Mouse (Mus musculus): ENCODE data around the gene Lcn3.
"Not testable (repeated sequence)": the region's sequence is repeated elsewhere in the genome, so short reads cannot be mapped to it uniquely, and the experiment has no call there.

The Lcn3 gene

GRCm38 (mm10) chr2:25765269-25765668 is at the start of gene Lcn3:
Lcn3 (plus strand) TSS chr2:25765569.
- DNase-seq = no peak

GRCm38 (mm10) chr2:25717222-25717621 is 48.1 kb upstream of the Lcn3 start:
- DNase-seq = no peak

- no peak for DNase-seq
Observed at GRCm38 (mm10) chr2:25733199-25733930, 32.0 kb upstream of the Lcn3 start.

GRCm38 (mm10) chr2:25736709-25737108 is 28.7 kb upstream of the Lcn3 start, which contains the start of gene Obp2b:
Obp2b (plus strand) TSS chr2:25737009.
- not testable (repeated sequence) for DNase-seq

DNA sequence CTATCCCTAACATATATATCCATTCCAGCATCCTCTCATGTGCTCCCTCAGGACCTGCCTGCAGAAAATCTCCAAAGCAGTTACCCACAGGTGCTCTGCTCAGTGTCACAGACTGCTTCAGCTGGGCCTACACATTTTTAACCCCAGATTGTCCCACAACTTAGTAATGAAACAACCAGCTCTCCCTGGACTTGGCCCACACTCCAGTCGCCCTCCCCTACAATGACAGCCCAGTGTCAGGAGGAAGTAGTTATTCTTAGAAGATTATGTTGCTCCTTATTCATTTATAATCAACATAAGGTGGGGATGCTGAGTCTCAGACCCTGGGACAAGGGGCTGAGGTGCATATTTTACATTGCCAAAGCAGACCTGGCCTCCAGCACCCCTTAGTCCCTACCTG is 23.7 kb upstream of the Lcn3 start:
- no peak for DNase-seq

DNA sequence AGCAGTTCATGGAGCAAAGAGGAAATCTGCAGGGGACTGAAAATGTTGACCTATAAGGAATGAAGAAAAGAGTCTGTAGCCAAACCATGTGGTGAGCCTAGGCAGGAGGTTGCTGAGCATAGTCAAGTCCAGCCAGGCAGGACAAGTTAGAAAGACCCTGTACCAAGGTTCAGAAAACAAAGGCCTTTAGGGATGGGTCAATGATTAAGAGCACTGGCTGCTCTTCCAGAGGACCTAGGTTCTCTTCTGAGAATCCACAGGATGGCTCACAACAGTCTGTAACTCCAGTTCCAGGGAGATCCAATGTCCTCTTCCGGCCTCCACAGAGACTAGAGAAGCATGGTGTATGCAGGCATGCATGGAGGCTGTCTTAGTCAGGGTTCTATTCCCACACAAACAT is 11.2 kb upstream of the Lcn3 start:
- DNase-seq = no peak

DNA sequence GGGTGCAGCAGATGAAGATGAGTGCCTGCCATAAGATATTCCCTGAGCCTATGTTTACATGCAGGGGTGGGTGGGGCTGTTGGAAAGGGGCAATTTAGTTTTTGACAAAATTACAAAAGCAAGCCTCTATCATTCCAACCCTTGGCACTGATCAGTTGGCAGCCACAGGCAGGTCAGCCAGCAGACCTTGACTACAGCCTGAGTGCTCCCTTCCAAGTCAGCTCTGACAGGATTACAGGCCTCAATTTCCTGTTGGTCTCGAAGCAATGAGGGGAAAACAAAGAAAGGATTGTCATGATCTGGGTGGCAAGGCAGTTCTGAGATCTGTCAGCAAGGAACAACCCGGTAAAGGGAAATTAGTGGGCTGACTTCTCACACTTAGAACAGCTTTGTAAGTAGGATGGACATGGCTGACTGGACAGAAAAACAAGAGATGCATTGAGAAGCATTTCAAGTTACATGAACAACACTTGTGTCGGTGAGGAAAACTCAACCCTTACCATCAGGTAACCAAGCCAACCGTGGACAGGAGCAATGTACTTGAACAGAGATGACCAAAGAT is 7.2 kb upstream of the Lcn3 start:
- DNase-seq = no peak

GRCm38 (mm10) chr2:25767764-25768163 is 2.4 kb downstream of the Lcn3 start:
- no peak for DNase-seq

DNA sequence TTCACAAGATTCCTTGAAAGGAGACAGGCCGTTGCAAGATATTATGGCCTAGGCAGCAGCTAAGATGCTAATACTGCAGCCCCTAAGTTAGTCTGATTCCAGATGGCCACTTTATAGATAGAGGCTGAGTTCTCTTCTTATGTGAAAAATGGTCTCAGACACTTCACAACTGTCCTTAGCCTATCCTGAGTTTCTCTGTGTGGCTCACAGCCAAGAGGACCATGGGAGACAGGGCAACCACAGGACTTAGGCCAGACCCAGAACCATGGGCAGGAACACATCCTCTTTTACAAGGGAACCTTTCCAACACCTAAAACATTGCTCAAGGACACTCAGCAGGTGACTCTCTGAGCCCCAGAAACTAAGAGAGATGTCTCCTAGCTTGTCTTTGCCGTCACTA is 8.1 kb downstream of the Lcn3 start:
- DNase-seq = no peak

GRCm38 (mm10) chr2:25774640-25775039 is 9.3 kb downstream of the Lcn3 start:
- DNase-seq = no peak

DNA sequence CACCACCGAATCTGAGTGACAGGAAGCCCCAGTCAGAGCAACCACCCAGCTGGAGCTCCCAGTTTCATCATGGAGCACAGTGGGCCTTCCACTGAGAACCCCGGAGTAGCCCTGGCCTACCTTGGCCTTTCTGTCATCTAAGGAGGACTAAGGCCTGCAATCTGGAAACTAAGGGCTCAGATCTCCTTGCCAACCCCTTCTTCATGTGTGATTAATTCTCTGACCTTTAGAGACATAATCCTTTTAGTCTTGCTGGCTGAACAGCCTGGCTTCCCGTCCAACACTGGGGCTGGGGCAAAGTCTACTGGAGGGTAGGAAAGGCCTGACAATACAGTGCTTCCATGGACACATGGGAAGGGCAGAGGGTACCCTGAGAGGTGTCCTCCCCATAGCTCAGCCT is 10.6 kb downstream of the Lcn3 start:
- no peak for DNase-seq

DNA sequence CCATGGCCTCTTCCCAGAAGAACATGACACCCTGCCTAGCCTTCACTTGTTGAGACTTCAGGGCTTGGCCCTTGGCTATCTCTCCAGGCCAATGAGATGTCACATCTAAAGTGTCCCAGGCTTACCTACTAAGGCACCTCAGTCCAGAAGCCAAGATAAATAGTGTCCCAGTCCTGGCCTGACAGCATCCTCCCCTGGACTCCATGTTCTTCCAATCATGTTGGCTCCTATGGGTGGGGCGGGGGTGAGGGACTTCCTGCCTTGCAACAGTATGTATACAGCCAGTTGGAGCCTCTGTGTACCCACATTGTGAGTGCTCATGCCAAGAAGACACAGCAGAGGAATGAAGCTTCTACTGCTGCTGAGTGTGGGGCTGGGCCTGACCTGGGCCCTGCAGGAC is 11.3 kb downstream of the Lcn3 start, which contains the start of gene Lcn11:
Gene Lcn11, plus strand, starts transcription at position 301 of the 400 bp plus-strand sequence.
- DNase-seq = no peak

GRCm38 (mm10) chr2:25779076-25779475 is 13.7 kb downstream of the Lcn3 start:
- DNase-seq = no peak

GRCm38 (mm10) chr2:25780921-25781320 is 15.6 kb downstream of the Lcn3 start:
- DNase-seq = no peak

- no peak for DNase-seq
Observed at GRCm38 (mm10) chr2:25781957-25782356, 16.6 kb downstream of the Lcn3 start, which contains the start of gene Gm13539. Gm13539 (plus strand) TSS chr2:25782257.

- no peak for DNase-seq
Observed at GRCm38 (mm10) chr2:25785573-25786322, 20.4 kb downstream of the Lcn3 start.

GRCm38 (mm10) chr2:25789092-25789491 is 23.7 kb downstream of the Lcn3 start:
- DNase-seq = no peak

DNA sequence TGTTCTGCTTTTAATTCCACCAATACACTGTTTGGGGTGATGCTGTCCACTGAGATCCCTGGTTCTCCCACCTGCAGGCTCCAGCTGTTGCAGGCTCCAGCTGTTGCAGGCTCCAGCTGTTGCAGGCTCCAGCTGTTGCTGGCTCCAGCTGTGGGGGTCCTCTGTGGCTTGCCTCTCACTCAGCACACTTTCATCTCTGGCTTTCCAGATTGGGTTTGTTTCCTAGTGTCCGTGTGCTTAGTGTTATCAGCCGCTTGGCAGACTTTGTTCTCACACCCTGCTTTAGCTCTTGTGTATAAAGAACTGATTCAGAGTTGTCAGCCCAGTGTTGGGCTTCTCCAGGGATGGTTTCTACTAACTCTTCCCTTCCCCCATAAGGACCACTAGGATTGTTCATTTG is 32.3 kb downstream of the Lcn3 start:
- DNase-seq = no peak

- DNase-seq = no peak
Observed at GRCm38 (mm10) chr2:25798065-25798464, 32.7 kb downstream of the Lcn3 start.

- no peak for DNase-seq
Observed at GRCm38 (mm10) chr2:25811711-25812110, 46.3 kb downstream of the Lcn3 start.

DNA sequence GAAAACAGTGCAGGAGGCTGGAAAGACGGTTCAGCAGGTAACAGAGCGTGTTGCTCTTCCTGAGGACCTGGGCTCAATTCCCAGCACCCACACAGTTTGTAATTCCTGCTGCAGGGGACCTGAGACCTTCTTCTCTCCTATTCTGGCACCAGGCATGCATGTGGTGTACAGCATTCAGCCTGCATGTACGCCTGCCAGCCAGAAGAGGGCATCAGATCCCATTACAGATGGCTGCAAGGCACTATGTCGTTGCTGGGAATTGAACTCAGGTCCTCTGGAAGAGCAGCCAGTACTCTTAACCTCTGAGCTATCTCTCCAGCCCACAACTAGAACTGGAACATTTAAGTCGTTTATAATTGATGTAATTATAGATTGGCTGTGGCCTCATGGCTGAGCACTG is 48.0 kb downstream of the Lcn3 start:
- DNase-seq = no peak

GRCm38 (mm10) chr2:25815748-25816147 is 50.4 kb downstream of the Lcn3 start, which contains the start of gene Glt6d1:
Glt6d1 (minus strand) TSS chr2:25815848.
- not testable (repeated sequence) for DNase-seq
